Mouse (Mus musculus): ENCODE results near the gene Heatr5a.

Gene Heatr5a

GRCm38 (mm10) chr12:51886369-51886768, 84.8 kb downstream of the Heatr5a start:
- DNase-seq (ENCODE audit: low read depth, low spot score) = no peak

DNA sequence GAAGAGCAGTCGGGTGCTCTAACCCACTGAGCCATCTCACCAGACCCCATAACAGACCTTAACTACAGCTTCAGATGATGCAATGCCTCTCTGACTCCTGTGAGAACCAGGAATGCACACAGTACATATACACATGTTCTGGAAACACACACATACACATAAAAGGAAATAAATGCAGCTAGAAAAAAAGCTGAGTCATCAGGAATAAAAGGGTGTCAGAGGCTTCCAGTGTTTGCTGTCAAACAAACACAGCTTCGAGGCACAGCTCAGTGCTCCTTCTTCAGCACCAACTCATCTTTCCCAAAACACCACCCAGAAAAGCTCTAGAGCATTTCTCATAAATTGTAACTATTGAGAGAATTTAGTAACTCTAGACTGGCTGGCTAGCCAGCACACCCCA, 86.3 kb downstream of the Heatr5a start:
- DNase-seq (ENCODE audit: low read depth, low spot score) = no peak

- no peak for DNase-seq (ENCODE audit: low read depth, low spot score)
Measured at GRCm38 (mm10) chr12:51883297-51883805, 87.8 kb downstream of the Heatr5a start.

DNA sequence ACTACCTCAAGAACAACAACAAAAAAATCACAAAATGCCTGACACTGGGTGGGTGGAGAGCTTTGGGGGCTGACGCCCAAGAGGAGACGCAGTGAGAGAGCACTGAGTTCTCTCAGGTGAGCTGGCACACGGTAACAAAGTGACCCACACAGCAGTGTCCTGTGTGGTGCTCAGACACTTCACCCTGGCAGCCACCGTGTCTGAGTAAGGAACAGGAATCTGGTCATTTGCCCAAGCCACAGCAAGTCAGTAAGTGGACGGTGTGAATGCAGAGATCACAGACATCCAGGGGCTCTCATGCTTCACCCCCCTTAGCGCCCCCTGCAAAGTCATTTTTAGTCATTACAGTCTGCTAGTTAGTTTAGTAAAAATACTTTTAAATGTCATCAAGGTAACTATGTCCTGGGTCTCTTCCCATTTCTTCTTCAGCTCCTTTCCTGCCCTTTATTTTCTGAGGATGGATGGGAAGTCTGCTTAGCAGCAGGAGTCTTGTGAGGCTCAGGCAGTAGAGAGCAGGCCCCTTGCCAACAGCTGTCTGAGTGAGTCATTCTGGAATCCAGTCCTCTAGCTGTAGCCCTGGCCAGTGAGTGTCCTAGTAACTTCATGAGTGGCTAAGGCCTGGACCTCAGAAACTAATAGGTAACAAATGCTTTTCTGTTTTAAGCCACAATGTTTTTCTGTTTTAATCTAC, 88.4 kb downstream of the Heatr5a start:
- DNase-seq (ENCODE audit: low read depth, low spot score) = no peak

DNA sequence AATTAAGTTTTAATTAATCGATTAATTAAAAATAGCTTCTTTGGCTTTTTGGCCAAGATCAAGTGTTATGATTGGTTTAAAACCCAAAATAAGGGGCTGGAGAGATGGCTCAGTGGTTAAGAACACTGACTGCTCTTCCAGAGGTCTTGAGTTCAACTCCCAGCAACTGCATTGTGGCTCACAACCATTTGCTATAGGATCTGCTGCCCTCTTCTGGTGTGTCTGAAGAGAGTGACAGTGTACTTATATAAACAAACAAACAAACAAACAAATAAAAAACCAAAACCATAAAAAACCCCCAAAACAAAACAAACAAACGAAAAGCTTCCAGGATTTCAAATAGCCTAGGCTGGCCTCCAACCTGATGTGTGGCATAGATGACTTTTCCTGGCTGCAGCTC, 89.3 kb downstream of the Heatr5a start:
- DNase-seq (ENCODE audit: low read depth, low spot score) = no peak

DNA sequence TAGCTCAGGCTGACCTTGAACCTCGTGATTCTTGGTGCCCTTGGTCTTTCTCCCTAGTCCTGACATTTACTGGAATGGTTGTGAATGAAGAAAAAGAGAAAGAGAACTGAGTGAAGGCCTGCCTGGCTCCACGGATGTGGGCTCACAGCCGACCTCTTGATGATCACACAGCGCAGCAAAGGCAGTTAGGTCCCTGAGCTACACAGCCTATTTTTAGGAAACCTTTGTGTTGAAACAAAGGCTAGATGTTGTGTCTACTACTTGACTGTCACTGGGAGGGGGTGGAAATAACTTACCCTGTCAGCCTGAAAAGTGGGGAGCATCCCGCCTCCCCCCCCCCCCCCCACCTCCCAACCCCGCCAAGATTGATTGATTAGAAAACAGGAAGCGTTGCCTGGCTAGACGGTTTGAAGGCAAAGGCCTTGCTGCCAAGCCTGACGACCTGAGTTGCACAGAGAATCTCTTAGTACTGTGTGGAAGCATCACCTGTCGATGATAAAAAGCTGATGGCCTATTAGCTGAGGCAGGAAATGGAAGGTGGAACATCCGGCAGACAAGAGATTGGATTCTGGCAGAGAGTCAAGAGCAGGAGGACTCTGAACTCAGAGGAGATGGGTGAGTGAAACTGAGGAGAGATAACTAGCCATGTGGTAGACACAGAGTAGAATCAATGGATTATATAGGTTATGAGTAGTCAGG, 99.5 kb downstream of the Heatr5a start:
- DNase-seq (ENCODE audit: low read depth, low spot score) = no peak

GRCm38 (mm10) chr12:51869511-51869910, 101.6 kb downstream of the Heatr5a start:
- no peak for DNase-seq (ENCODE audit: low read depth, low spot score)

DNA sequence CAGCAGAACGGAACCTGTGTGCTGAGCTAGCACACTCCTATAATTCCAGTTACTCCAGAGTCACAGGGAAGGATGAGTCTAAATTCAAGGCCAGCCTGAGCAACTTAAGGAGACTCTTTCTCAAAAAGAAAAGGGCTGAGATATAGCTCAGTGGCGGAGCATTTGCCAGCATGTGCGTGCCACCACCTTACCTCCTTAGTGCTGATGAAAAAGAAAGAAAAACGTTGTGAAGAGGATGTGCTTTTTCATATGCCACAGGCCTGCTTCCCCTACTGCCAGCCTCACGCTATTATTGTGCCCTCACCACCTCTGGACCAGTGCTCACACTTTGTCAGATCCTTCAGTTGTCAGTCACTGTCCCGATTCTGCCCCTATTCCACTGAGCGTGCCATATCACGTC, 104.0 kb downstream of the Heatr5a start:
- no peak for DNase-seq (ENCODE audit: low read depth, low spot score)

DNA sequence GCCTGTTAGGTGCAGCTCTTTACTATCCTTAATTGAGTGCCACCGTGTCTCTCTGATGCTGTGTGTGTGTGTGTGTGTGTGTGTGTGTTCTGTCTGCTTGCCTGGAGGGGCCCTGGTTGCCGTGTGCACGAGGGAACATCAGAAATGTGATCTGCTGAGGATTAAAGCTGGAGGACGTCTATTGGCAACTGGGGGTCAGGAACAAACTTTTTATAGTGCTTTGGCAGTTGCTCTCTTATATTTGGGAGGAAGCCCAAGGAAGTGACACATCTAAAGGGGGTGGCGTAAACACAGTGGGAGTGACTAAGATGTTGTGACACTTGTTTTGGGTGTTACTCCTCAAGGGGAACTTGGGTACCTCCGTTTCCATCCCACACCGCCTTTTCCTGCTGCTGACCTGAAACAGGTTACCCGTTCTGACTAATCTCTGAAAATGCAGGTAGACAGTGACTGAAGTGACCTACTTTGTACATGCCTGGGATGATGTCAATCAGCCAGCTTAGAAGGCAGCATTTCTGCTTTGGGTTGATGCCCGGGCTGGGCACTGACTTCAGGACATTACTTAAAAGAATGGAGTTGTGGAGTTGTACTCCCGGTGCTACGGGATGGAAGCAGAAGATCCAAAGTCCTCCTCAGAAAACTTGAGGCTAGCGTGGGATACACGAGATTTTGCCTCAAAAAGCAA, 104.8 kb downstream of the Heatr5a start:
- no peak for DNase-seq (ENCODE audit: low read depth, low spot score)

- DNase-seq (ENCODE audit: low read depth, low spot score) = no peak
Measured at GRCm38 (mm10) chr12:51865790-51866179, 105.3 kb downstream of the Heatr5a start.

- no peak for DNase-seq (ENCODE audit: low read depth, low spot score)
Measured at GRCm38 (mm10) chr12:51865061-51865789, 105.9 kb downstream of the Heatr5a start.

DNA sequence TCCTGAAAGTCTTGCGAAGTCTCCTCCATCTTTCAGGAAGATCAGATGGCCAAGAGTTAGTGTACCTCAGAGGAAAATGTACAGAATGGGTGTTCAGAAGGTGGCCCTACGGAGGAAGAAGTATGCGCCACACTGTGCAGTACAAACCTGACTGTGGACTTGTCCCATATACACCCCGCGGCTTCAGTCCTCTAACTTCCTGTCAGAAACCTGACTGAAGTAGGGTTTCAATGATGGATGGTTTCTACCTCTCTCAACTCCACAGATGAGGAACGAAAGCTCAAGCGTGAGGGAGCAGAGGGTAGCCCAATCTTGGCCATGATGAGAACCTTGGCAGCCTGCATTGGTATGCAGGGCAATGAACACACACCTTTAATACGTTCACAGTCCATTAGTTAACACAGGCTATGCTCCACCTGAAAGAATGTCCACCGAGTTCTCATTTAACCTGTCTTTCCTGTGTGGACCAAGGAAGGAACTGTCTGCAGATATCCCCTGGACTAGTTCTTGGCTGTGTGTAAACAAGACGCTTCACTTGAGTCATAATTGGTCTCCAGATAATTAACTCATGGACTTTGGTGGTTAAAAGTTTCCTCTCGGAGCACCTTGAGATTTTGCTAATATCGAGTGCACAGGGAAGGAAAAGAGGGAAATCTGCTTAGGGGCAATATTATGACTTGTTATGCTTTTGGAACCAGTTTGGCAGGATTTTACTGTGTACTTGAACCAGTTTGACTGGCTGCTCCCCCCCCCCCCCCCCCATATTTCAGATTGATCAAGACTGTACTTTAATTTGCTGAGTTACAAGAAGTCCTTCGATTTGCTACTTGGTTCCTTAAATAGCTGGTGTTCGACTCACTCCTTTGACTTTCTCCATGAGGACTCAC, 107.8 kb downstream of the Heatr5a start:
- DNase-seq (ENCODE audit: low read depth, low spot score) = no peak

- no peak for DNase-seq (ENCODE audit: low read depth, low spot score)
Measured at GRCm38 (mm10) chr12:51858134-51859028, 112.7 kb downstream of the Heatr5a start.

- DNase-seq (ENCODE audit: low read depth, low spot score) = no peak
Measured at GRCm38 (mm10) chr12:51856768-51857295, 114.3 kb downstream of the Heatr5a start.

DNA sequence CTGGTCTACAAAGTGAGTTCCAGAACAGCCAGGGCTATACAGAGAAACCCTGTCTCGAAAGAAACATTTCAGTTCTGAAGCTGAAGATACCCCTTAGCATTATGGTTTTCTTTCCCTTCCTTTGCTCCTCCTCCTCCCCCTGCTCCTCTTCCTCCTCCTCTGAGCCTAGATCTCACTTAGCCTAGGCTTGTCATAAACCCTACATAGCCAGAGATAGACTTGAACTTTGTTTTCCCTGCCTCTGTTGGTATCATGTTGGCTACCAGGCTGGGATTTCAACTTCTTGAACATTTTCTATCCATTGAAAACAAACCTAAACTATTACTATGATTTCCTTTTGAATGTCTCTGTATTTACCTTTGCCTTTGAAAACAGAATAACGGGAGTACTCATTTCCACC, 115.2 kb downstream of the Heatr5a start:
- no peak for DNase-seq (ENCODE audit: low read depth, low spot score)

GRCm38 (mm10) chr12:51855453-51855852, 115.7 kb downstream of the Heatr5a start:
- DNase-seq (ENCODE audit: low read depth, low spot score) = no peak

- no peak for DNase-seq (ENCODE audit: low read depth, low spot score)
Measured at GRCm38 (mm10) chr12:51851617-51852016, 119.5 kb downstream of the Heatr5a start.

DNA sequence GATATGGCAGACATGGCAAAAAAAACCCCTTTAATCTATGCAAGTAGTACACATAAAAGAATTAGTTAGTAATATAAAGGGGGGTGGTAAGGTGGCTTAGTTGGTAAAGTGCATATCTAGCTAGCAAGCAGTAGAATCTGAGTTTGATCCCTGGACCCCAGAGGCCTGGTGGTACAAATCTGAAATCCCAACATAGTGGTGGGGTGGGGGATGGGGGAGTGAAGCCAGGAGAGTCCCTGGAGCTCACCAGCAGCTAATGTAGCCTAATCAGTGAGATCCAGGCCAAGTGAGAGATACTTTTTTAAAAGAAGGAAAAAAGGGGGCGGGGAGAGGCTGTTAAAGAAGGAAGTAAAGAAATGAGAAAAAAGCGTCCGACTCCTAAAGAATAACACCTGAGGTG, 120.0 kb downstream of the Heatr5a start:
- DNase-seq (ENCODE audit: low read depth, low spot score) = no peak

DNA sequence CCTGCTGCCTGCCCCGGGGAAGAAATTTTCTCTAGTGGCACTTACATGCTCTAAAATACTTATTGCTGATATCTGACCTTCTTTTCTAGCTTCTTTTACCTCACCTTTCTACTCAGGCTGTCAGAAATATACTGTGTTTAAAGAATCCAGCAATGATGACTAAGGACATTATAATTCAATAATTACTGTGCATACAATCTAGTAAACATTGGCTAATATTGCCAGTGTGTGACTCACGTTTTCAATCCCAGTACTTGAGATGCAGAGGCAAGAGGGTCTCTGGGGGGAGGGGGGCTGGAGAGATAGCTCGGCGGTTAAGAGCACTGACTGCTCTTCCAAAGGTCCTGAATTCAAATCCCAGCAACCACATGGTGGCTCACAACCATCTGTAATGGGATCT, 120.8 kb downstream of the Heatr5a start:
- no peak for DNase-seq (ENCODE audit: low read depth, low spot score)

- no peak for DNase-seq (ENCODE audit: low read depth, low spot score)
Measured at GRCm38 (mm10) chr12:51849902-51850301, 121.2 kb downstream of the Heatr5a start.

Measured in retina, postnatal 7 days (tissue).